Mouse (Mus musculus) lung, postnatal 14 days (tissue): ENCODE results near the gene Trib3.
A peak's percentile ranks its signal among the peaks of the same experiment; 100 is the strongest.
"Not testable (repeated sequence)": the region's sequence is repeated elsewhere in the genome, so short reads cannot be mapped to it uniquely, and the experiment has no call there.

Source experiments
- DNase-seq: peaks from one replicate; pipeline ENCODE4 v3.0.0; 2021

The Trib3 gene

GRCm38 (mm10) chr2:152305480-152305879 is 38.4 kb downstream of the Trib3 start:
- DNase-seq: no peak

- DNase-seq: no peak
Observed at GRCm38 (mm10) chr2:152303781-152304180, 40.1 kb downstream of the Trib3 start.

- DNase-seq: no peak
Observed at GRCm38 (mm10) chr2:152302862-152303261, 41.0 kb downstream of the Trib3 start.

GRCm38 (mm10) chr2:152294541-152294940 is 49.3 kb downstream of the Trib3 start:
- no peak for DNase-seq

GRCm38 (mm10) chr2:152293727-152294475 is 49.9 kb downstream of the Trib3 start, which contains the start of gene Tbc1d20:
Gene Tbc1d20, plus strand, starts transcription at chr2:152293828.
- peak; percentile 91 for DNase-seq

GRCm38 (mm10) chr2:152293179-152293726 is 50.6 kb downstream of the Trib3 start:
- DNase-seq: no peak

GRCm38 (mm10) chr2:152292475-152292874 is 51.4 kb downstream of the Trib3 start:
- DNase-seq: no peak

GRCm38 (mm10) chr2:152289623-152290022 is 54.2 kb downstream of the Trib3 start:
- not testable (repeated sequence) for DNase-seq

- no peak for DNase-seq
Observed at GRCm38 (mm10) chr2:152288046-152288445, 55.8 kb downstream of the Trib3 start.

- DNase-seq: no peak
Observed at GRCm38 (mm10) chr2:152287560-152287959, 56.3 kb downstream of the Trib3 start.
